Mouse (Mus musculus) CH12.LX (cell line): ENCODE data around the gene Csmd2.

ENCODE experiments used
- BHLHE40 ChIP-seq: IDR thresholded peaks from 2 replicates; pipeline ENCODE4 v1.6.1; 2011; ENCODE audit warnings: mild to moderate bottlenecking, low read depth, low read length, improper control_type of control experiment
- CTCF ChIP-seq, 2 experiments: IDR thresholded peaks in 1 of 2; conservative IDR thresholded peaks in 1 of 2; 2 replicates each; pipeline ENCODE4 v1.5.1; 2011 to 2012; ENCODE audit warnings: low read depth in 2 of 2, low read length in 2 of 2, improper control_type of control experiment in 1 of 2, inconsistent platforms in 1 of 2, mild to moderate bottlenecking in 1 of 2, moderate library complexity in 1 of 2
- JUN ChIP-seq: IDR thresholded peaks from 2 replicates; pipeline ENCODE4 v1.6.1; 2011; ENCODE audit warnings: low read depth, mild to moderate bottlenecking, low read length, improper control_type of control experiment, moderate library complexity; ENCODE audit not compliant: insufficient read depth
- KAT2A ChIP-seq: IDR thresholded peaks from 2 replicates; pipeline ENCODE4 v1.6.1; 2012; ENCODE audit warnings: low read length, improper control_type of control experiment, inconsistent platforms; ENCODE audit not compliant: insufficient replicate concordance
- MAFK ChIP-seq: IDR thresholded peaks from 2 replicates; pipeline ENCODE4 v1.6.1; 2011; ENCODE audit warnings: low read length, improper control_type of control experiment; ENCODE audit not compliant: insufficient replicate concordance
- MAX ChIP-seq: IDR thresholded peaks from 2 replicates; pipeline ENCODE4 v1.6.1; 2011; ENCODE audit warnings: low read length, improper control_type of control experiment
- MEF2A ChIP-seq: IDR thresholded peaks from 2 replicates; pipeline ENCODE4 v1.6.1; 2014; ENCODE audit warnings: low read depth, mild to moderate bottlenecking, inconsistent platforms, low read length, improper control_type of control experiment, borderline replicate concordance
- POLR2A ChIP-seq: IDR thresholded peaks from 2 replicates; pipeline ENCODE4 v1.6.1; 2011; ENCODE audit warnings: low read depth, mild to moderate bottlenecking, improper control_type of control experiment, low read length
- RAD21 ChIP-seq: IDR thresholded peaks from 2 replicates; pipeline ENCODE4 v1.6.1; 2011; ENCODE audit warnings: low read depth, mild to moderate bottlenecking, low read length, improper control_type of control experiment, moderate library complexity
- RCOR1 ChIP-seq: conservative IDR thresholded peaks from 2 replicates; pipeline ENCODE4 v1.6.1; 2012; ENCODE audit warnings: low read depth, mild to moderate bottlenecking, inconsistent platforms, low read length, improper control_type of control experiment
- UBTF ChIP-seq: IDR thresholded peaks from 2 replicates; pipeline ENCODE4 v1.6.1; 2012; ENCODE audit warnings: low read depth, mild to moderate bottlenecking, inconsistent platforms, low read length, improper control_type of control experiment, moderate library complexity
- USF1 ChIP-seq: IDR thresholded peaks from 2 replicates; pipeline ENCODE4 v1.6.1; 2014; ENCODE audit warnings: low read depth, mild to moderate bottlenecking, inconsistent platforms, low read length, improper control_type of control experiment
- USF2 ChIP-seq: conservative IDR thresholded peaks from 2 replicates; pipeline ENCODE4 v1.6.1; 2011; ENCODE audit warnings: low read depth, low read length, improper control_type of control experiment

DNA sequence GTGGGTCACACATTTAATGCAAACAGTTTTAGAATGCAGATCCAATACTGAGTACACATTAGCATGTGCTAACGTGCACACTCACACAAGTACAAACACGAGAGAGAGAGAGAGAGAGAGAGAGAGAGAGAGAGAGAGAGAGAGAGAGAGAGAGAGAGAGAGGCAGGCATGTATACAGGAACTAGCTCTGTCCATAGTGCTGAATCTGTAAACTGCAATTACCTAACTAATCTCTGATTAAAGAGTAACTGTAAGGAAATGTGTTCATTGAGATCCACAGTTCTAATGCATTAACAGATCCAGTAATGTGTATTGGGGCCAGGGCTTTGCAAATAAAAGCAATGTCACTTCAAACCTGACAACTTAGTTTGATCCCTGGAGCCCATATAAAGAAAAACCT is 257.5 kb downstream of the Csmd2 start:
- no peak for TF ChIP-seq UBTF
- TF ChIP-seq USF1: no peak
- no peak for TF ChIP-seq MAX
- no peak for TF ChIP-seq RCOR1
- TF ChIP-seq MAFK: no peak
- no peak for TF ChIP-seq CTCF (conservative IDR thresholded peaks at IDR 0.05 in 1 of 2, IDR thresholded peaks at IDR 0.05 in 1 of 2; ENCODE audit: low read depth in 2 of 2, low read length in 2 of 2)
- no peak for TF ChIP-seq POLR2A
- TF ChIP-seq USF2: no peak
- TF ChIP-seq JUN: no peak
- no peak for TF ChIP-seq MEF2A
- no peak for TF ChIP-seq KAT2A
- TF ChIP-seq BHLHE40: no peak
- TF ChIP-seq RAD21: no peak
